Mouse (Mus musculus) adrenal gland, postnatal 36 days (tissue): ENCODE results near the gene Ncf2. TPM values are rescaled to one million over a fixed set of nuclear protein-coding genes. Genes with fewer than 3 reads are reported as not detected.

Experiments used
- DNase-seq, 2 experiments: peaks; one replicate each; pipeline ENCODE4 v3.0.0; 2021; ENCODE audit warnings: mixed read lengths in 1 of 2
- total RNA-seq, 2 experiments: library from RNA; stranded (reverse); gene quantifications; 2 replicates each; pipeline ENCODE4 v1.2.3; 2021

The Ncf2 gene
- total RNA-seq, 2 experiments from 2014 or later: 2.8 to 8.8 TPM

DNA sequence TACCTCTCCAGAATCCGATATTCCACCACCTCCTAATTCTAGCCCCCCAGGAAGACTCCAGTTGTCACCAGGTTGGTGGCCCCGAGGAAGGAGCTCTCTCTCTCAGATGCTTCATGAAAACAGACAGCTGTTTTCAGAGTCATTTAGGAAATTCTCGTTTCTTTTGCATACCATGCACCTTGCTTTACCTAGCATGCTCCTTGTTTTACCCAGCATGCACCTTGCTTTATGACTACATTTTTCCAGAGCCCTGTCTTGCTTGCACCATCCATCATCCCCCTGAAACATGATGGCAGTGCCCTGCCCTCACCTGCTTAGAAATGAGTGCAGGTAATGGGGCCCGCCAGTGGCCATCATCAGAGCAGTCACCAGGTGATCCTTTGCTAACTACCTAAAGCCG lies 31.6 kb downstream of the Ncf2 start:
- no peak for DNase-seq

DNA sequence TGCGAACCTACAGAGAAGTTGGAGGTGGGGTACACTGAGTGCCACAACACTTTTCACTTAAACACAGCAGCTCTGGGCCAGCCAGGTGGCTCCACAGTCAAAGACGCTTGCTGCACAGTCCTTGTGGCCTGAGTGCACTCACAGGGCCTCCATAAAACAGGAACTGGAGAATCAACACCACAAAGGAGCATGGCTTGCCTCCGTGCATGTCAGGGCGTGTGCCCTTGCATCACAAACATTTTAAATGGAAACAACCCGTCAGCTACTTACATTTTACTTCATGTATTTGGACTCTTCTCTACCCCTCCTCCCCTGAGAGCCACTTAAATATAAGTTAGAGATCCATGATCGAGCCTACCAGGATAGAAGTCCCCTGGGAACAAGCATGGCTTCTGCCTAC lies 32.3 kb downstream of the Ncf2 start:
- no peak for DNase-seq

DNA sequence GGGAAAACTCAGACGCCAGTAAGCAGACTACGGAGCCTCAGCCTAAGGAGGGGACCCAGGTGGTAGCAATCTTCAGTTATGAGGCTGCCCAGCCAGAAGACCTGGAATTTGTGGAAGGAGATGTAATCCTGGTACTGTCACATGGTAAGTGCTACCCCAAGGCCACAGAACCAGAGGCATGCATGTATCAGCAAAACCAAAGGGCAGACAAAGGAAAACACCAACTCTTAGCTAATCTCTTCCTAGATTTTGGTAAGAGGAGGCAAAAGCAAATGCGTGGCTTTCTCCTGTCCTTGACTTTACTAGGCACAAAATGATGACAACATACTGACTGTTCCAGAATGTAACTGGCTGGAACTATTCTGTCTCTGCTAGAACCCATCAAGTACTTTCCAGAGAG lies 35.1 kb downstream of the Ncf2 start:
- DNase-seq: no peak

DNA sequence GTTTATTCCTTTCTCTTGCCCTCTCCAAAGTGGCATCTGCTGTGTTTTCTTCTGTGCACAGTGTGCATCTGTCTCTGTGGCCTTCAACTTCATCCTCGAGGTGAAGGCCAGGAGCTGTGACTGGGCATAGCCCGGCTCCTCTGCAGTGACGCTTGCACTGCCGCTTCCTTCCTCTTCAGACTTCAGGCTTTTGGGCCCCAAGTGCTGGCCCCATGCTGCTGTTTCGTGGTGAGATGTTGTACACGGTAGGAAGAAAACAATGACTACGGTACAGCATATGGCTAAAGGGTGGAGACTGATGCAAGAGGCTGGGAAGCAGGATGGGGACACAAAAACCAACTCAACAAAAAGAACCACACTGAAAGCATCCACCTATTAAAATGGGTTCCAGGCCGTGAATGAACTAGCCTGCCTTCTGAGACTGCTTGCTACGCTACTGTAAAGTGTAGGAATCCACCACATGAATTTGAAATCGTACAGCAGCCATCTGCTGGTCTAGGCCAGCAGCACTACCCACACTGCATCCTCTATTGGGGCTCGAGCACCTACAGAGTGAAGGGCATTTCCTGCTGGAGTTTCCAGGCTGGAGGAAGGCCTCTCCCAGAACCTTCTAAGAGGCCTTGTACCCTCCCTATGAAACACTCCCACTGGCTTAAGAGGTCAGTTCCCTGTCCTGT lies 38.2 kb downstream of the Ncf2 start:
- DNase-seq: no peak

DNA sequence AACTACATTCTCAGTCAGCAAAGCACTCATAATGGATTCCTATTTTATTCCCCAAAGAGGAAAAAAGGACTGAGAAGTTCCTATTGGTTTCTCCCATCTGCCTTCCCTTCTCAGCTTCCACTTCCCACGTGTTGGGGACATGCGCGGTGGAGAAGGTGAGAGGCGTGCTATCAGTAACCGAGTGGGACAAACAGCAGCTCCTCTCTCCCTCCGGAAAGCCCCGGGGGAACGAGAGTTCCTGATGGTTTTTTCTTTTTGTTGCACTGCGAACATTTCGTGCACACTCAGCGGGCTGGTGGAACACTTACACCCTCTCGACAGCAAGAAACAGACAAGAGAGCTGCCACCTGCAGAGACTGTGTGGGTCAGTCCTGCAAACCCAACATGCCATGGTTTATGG lies 38.8 kb downstream of the Ncf2 start:
- no peak for DNase-seq

DNA sequence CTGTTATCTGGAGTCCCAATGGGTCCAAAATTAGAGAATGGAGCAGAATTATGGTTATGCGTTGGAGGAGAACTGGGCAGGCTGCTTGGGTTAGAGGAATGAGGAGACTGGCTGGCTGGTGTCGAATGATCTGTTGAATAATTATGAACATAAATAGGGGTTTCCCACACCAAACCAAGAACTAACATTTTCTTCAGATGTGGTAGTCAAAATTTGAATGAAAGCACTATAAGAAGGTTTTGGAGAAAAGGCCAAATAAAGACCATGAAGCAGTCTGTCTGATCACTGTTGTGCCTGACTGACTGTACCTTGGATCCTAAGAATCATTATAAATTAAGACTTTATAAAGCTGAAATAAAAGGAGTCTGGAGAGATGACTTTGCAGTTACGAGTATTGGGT lies 40.3 kb downstream of the Ncf2 start:
- no peak for DNase-seq

DNA sequence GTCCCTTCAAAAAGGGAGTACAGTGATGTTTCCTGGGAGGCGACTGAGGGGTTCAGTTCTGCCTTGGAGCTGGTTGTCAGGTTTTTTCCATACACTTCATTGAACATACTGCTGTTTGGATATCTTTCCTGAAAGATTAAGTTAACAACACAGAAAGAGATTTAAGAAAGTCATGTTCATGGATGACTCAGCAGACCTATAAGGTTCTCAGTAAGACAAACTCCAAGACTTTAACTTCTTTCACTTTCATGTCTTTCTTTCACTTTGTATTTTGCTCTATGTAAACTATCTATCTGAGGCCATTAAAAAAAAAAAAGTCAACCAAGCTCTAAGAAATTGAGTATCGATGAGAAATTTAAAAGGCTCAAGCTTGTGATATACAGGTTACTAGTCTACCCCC lies 41.1 kb downstream of the Ncf2 start:
- no peak for DNase-seq

DNA sequence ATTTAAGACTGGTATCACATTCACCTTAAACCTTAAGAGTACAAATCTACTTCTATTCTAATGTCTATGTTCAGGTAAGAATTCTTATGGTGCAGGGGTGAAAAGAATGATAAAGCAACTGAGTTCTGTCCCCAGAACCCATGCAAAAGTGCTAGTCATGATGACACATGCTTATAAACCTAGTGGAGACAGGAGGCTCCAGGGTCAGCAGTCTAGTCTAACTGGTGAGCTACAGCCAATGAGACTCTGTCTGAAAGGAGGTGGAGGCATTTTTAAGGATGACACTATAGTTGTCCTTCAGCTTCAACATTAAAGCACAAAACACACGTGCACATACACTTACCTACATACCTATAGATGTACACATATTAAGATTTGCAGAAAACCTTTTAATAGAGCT lies 44.6 kb downstream of the Ncf2 start:
- no peak for DNase-seq

DNA sequence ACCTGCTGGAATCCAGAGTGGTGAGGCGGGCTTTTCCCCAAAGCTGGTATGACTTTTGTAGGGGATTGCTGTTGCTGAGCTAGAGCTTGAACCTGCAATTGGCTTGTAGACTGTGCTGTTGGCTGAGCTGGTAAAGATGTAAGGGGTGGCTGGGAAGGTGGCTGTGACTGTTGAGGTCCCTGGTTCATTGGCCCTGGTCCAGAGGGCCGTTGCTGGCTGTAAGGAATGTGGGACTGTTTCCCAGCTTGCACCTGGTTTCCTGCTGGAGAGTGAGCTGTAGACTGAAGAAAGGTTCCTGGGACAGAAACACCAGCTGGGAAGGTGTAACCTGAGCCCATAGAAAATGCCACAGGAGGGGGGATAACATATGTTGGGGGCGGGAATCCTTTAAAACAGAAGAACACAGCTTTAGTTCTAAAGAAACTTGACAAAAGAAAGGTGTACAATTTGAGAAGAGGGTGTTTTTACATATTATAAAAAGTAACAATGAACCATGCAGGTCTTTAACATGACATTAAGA lies 45.3 kb downstream of the Ncf2 start:
- DNase-seq: no peak

DNA sequence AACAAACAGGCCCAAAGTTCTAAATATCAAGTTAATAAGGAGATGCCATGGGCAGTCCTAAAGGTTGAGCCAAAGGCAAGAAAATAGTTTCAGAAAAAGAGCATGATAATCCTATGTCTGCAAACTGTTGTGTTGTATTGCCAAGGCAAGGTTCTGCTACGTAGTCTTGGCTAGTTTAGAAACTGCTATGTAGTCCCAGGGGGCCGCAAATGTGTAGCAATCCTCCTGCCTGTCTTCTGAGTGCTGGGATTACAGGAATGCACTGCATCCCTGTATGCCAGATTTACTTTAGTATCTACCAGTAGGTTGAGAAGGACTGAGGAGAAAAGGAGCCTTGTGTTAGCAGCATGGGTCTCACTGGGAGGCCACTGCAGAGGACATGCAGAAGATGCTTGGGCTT lies 46.9 kb downstream of the Ncf2 start:
- no peak for DNase-seq

DNA sequence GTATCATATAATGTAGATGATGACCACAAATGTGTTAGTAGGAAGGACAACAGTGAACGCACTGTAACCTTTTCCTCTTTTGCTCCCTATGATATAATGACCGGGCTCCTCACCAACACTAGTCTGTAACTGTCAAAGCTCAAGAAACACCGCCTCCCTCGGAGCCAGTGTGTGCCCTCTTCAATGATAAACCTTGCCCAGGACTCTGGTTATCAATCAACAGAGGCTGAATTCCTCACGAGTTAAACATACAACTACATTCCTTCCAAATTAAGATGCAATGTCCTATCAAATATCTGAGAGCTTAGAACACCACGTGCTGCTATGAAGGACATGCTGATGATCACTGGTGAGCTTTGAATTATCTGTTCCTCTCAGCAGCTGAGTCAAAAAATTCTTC lies 69.9 kb downstream of the Ncf2 start:
- no peak for DNase-seq

DNA sequence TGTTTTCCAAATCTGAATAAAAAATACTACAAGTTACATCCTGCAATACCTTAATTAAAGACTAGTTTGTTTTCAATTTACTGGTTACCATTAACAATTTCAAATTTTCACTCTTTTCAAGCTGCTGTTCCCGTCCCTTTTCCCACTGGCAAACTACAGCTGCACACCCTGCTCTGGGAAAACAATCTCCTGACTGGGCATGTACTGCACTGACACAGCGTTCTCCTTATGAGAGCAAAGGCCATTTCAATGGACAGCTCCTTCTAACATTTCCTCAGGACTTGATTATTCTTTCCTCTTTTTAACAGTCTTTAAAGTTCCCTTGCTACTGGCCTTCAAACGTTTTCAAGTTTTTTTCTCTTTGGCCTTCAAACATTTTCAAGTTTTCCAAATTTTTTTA lies 71.0 kb downstream of the Ncf2 start:
- no peak for DNase-seq

Other genes starting within 250 kb of the Ncf2 start
- gene Apobec4, start 49.6 kb upstream of the Ncf2 start, total RNA-seq: not detected
- gene Rgl1, start 33.8 kb upstream of the Ncf2 start, total RNA-seq: 10 to 100 TPM; 27.6 to 37.2 TPM
- gene Arpc5, start 33.7 kb upstream of the Ncf2 start, total RNA-seq: 100 to 1,000 TPM; 102 to 125 TPM
- 10 to 100 TPM; 55.2 to 69.1 TPM for gene Smg7, start 102.5 kb downstream of the Ncf2 start, total RNA-seq
- 1 to 10 TPM in 1 of 2 experiments, under 1 TPM in 1; 0.93 to 1.2 TPM for gene Nmnat2, start 154.8 kb downstream of the Ncf2 start, total RNA-seq